Mouse (Mus musculus) left cerebral cortex, postnatal 36 days (tissue): Measurements from ENCODE around the gene Carhsp1. TPM values are rescaled to one million over a fixed set of nuclear protein-coding genes. Genes with fewer than 3 reads are reported as not detected.

Experiments used
- DNase-seq, 2 experiments: peaks; one replicate each; pipeline ENCODE4 v3.0.0; 2021 to 2022; ENCODE audit warnings: low spot score in 2 of 2, mixed read lengths in 1 of 2
- intact Hi-C: fragments of 180-260 bp; cut with DNase I; formaldehyde crosslinking; loops from one replicate; pipeline ENCODE4 v1.15.1; 2025
- total RNA-seq, 2 experiments: library from RNA; stranded (reverse); gene quantifications; 2 replicates each; pipeline ENCODE4 v1.2.3; 2021

The Carhsp1 gene
- total RNA-seq = 10 to 100 TPM; 15.6 to 20.2 TPM

DNA sequence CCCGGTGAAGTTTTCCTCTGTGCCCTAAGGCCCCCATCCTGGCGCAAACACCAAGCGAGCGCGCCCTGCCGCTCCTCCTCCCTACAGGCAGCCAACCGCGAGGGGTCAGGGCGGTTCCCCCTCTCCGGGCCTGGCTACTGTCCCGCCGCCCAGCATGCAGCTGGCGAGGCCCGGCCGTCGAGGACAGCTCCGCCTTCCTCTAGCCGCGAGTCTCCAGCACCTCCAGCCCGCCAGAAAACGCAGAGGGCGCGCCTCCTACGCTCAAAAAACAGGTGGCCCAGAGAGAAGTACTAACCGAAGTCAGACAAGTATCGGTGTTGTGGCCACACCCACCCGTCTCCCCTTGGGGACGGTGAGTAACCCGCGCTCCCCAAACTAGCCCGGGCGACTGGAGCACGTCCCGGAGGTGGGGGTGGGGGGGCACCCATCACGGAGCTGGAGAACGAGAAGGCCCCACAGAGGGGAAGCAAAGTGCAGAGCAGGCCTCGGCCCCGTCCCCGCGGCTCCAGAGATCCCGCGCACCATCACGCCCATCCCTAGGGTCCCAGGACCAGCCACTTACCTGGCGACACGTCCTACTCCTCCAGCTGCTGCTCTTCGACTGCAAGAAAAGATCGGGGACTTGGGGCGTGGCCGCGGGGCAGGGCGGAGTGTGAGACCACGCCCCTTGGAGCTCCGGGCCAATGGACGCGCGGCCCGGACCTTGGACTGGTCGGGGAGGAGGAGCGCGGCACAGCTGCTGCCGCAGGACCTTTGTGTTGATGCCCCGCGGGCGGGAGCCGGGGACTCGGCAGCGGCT, at the start of gene Carhsp1:
Gene Carhsp1 (minus strand): TSS at position 605 of the 799 bp plus-strand sequence.
- intact Hi-C loops = loop anchor here (5.0 kb wide), 1 partner anchor 34 kb away; the partner anchor contains the start of genes Pmm2 and Tmem186
- peak; percentile 74 to 75 for DNase-seq

DNA sequence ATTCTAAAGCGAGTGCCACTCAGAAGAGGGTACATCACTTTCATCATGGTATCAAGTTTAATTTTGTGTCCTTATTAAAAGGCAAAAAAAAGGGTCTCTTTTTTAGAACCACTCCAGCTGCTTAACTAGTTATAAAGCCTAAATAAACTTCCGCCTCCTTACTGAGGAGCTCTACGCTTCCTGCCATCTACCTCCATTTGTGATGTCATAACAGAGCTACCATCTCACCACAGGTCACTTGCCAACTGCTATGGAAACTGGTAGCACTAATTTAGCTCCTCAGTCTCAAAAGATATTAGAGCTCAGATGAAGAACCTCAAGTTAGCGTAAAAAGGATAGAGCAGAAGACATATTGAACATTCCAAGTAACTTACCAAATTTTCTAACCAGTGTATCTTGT, 48.5 kb upstream of the Carhsp1 start:
- no peak for DNase-seq

DNA sequence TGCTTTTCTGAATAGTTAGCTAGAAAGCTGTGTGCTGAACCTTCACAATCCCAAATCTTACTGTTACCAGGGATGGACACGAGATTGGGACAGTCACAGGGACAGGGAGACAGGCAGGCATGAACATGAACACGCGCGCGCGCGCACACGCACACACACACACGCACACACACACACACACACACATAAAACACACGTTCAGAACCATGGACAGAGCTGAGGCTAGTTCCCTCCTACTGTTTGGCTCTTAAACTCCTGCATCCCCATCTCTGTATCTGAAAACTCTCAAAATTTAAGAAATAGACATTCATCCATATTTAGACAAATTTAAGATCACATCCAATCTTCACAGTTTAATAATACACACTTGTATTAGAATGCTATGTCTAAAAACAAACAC, 45.8 kb upstream of the Carhsp1 start:
- intact Hi-C loops = no loop called here
- DNase-seq = no peak

More for the DNA sequence above, 48.5 kb upstream of the Carhsp1 start:
- intact Hi-C loops = no loop called here

DNA sequence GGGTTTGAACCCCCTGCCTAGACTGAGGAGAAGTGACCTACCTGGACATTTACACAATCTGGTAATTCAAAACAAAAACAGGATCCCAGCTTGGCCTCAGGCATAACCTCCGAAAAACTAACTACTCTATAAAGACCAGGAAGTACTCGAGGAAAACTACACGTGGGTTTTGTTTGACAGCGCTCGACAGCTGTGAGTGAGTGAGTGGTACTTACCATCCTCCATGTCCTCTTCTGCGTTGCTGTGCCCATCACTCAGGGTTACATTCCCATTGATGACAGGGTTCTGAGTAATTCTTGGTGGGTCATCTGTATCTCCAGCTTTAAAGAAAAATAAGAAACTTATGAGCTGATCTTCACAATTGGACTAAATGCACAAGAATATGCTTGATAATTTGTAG, 44.3 kb upstream of the Carhsp1 start:
- intact Hi-C loops = no loop called here
- DNase-seq = no peak

DNA sequence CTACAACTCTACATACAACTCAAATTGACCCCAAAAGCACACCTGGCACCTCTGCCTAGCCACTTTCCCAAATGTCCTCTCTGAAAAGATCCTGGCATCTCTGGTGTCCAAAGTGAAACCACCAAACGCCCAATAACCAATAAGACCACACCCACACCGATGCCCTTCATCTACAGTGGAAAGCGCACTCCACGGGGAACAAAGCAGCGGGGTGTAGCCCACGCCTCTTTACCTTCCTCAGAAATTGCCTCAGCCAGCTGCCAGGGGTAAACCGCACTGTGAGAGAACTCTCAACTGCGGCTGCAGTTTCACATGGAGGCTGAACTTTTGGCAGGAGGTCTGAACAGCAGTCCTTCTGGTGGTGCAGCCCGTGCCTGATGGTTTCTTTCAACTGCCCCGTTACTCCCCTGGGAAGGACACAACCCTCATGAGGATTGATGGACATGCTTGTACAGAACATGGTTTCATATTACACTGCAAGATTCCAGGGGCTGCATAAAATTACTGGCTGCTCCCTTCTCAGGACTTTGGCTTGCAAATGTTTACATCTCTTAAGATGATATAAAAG, 43.6 kb upstream of the Carhsp1 start:
- intact Hi-C loops = no loop called here
- DNase-seq = no peak

DNA sequence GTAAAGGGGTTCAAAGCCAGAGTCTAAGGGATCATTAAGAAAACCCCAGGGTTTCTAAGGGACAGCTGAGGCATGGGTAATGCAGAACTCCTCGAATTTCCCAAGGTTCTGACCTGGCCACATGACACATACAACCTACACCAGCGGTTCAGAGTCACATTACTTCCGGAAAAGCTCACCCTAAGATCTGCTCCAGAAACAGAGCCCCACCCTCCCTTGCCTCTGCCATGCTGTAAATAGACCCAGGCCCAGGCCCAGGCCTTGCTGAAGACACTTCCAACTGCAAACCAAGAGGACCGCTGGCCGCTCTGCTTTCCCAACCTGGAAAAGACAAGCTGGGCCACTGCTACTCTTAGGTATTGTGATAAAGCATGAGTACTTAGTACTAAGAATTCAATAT, 42.9 kb upstream of the Carhsp1 start:
- intact Hi-C loops = no loop called here
- DNase-seq = no peak

DNA sequence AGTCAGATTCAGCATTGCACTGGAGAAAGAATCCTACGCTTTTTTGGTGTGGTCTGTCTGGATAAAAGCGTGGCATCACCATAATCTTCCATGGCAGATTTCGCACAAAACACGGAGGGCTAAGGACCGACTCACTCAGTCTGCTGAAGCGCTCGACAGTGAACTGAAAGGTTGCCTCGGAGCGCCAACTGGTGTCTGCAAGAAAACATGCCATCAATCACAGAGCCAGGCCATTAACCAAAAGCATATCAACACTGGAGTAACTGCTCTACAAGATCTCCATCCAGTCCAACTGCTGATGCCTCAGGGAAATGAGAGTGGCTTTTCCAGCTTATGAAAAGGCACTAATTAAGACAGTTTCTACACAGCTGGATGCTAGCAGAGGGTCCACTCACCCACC, 40.0 kb upstream of the Carhsp1 start:
- intact Hi-C loops = no loop called here
- DNase-seq = no peak

DNA sequence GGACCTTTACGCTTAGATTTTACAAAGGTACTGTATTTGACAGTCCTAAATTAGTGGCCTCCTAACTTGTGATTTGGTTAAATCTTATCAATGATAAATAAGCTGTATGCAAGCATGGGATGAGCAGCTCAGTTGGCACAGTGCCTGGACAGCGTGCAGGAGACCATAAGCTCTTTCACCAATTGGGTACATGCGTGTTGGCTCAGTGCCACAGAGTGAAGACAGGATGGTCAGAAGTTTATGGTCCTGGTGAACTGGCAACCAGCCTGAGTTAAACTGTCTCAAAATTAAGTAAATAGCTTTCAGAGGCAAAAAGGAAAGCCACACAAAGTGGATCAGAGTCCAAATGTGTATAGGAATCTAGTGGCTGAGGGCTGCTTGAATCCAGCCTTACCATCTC, 28.6 kb upstream of the Carhsp1 start:
- DNase-seq = no peak
- intact Hi-C loops = loop anchor here (10.0 kb wide), 1 partner anchor 134 kb away; the partner anchor contains the start of gene 1810013L24Rik

DNA sequence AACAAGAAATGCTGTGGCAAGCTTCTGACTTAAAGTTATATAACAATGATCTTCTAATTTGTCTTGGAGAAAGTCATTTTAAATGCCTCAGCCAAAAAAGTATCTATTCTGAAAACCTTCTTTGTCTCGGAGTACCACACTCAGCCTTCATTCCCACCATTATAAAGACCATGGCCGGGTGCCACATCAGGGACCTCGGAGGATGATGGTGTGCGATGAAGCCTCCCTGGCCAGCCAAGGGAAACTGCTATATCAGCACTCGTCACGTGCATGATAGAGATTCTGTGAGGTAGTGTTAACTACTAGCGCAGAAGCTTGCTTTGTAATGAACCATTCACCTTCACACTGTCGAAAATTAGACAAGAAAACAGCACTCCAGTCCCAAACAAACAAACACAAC, 27.6 kb upstream of the Carhsp1 start:
- DNase-seq = no peak
- intact Hi-C loops = no loop called here

DNA sequence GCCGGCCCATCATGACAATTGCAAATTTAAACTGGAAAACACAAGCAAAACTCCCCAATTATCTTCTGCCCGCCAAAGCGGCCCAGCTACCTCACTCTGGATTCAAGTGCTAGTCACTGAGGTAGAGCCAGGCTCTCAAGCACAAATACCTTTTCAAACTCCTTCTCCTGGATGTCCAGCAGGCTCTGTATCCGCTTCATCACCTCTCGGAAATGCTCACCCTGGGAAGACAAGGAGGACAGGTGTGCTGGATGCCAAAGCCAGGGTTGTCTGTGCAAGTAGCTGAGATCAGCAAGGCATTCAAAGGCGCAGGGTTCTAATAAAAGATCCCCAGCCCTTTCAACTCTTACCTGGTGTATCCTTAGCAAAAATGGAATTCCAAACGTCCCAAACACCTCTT, 19.3 kb upstream of the Carhsp1 start:
- intact Hi-C loops = no loop called here

DNA sequence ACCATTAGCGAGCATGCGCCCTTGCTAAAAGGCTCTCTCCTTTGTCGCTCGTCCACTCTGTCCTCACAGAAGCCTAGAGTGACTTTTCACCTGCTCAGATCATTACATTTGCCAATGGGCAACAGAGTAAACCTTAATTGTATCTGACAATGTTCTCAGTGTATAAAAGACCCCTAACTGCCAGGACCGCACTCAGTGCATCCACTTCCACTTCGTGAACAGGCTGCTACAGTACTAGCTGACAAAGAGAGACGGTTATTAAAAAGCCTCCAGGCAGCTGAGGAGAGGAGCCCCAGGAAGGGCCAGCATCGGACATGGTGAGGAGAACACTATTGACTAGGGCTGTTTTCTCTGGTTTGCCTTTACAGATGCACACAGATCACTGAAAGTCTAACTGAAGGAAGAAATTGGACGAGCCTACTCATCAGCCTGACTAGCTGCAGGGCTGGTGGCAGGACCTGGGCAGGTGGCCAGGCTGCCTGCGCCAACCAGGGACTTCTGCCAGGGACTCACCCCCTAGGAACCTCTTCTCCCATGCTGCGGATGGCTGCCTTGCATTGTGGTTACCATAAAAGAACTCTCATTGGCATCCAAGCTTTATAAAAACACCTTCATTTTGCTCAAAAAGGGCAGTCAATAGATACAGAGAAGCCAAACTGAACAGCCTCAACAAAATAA, 18.2 kb upstream of the Carhsp1 start:
- intact Hi-C loops = no loop called here
- peak in 1 of 2 experiments; percentile 46 for DNase-seq

More for the DNA sequence above, 19.3 kb upstream of the Carhsp1 start:
- no peak for DNase-seq

DNA sequence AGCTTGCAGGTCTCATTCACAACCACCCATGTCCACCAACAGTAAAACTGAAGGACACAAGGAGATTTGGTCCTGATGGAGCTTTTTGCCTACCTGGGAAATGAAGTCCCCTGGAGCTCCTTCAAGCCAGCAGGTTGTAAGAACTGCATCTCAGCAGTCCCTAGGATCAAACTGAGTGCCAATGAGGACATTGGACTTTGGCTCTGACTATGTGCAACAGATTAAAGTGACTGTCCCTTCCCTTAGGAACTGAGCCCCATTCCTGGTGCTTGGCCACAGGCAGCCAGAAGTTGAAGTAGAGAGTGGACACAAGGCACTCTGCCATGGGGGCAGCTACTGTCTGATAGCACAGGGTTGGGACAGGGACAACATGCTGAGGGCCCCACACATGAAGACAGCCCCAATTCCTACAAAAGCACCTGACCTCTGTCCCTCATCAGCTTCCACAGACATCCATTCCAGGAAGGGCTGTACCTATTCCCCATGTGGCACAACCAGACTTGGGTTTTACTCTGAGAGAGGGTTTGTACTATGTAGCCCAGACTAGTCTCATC, 15.7 kb upstream of the Carhsp1 start:
- intact Hi-C loops = loop anchor here (2.0 kb wide), 2 partner anchors 81 to 181 kb away; no protein-coding TSS in a partner anchor
- no peak for DNase-seq

DNA sequence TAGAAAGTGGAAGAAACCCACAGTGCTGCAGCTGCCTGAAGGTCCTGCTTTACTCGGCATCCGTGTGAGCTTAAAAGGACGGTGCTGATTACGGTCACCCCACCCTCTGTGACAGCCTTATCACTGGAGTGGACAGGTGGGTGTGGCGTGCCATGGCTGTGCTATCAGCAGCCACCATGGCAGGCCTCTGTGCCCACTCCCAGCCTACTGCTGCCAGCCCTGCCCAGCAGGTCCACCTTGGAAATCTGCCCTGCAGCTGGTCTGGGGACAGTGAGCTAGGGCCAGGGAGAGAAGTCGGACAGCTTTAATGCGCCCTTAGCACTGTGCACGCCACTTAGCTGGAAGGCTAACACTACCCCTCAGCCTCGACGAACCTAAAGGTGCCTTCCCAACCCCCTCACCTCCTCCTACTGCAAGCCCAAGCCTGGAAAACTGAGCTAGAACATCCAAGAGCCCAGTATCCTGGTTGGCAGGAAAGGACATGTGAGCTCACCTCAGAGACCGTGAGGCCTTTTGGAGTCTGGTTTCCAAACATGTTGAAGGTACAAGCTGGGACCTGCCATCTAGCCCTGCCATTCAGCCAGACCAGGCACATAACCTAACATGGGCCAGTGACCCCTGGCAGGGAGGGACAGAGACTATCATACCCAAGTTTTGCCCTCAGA, 15.0 kb upstream of the Carhsp1 start:
- intact Hi-C loops = loop anchor here (2.0 kb wide), 2 partner anchors 82 to 182 kb away; no protein-coding TSS in a partner anchor
- no peak for DNase-seq

DNA sequence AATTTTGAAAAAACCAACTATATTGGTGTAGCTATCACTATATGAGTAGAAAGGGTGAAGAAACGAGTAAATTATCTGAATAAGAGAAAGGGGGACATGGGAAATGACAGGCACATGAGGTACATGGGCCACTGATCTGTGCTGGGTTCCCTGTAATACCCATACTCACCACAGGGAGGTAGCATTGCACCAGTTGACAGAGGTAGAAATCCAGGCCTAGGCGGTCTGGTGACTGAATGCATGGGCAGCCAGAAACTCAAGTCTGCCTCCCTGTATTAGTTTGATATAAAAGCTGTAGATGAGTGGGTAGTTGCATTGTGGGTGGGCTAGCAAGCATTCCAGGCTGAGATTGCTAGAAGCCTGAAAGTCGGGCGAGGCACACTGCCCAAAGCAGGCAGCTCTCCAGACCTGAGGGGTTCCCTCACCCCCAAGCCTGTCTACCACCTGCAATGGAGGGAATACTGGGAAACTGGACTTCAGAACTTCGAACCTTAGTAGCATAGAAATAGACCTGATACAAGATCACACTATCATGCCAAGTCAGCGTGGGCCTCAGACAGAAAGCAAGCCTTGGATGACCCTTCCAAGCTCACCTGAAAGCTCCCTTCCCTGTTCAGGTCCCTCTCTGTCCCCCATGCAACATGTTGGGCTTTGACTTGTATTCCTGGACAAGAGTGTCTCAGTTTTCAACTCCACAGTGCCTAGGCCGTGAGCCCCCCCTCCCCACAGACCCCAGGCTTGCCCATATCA, 14.3 kb upstream of the Carhsp1 start:
- intact Hi-C loops = loop anchor here (2.0 kb wide), 2 partner anchors 83 to 183 kb away; no protein-coding TSS in a partner anchor
- DNase-seq = peak; percentile 62 to 82

DNA sequence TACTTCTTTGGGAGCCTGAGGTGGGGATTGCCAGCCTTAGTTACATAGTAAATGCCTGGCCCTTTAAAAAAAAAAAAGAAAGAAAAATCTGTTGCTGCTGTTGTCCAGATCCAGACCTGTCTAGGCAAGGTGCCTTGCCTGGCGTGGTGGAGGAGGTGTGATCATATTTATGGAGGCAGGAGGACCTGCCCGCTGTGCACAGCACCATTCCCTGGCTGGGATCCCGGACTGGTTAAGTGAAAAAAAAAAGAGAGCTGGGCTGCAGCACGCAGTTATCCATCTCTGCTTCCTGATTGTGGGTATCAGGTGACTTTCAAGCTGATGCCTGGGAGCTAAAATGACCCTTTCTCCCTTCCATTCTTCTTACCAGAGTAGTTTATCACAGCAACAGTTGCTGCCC, 13.1 kb upstream of the Carhsp1 start:
- intact Hi-C loops = no loop called here
- no peak for DNase-seq

DNA sequence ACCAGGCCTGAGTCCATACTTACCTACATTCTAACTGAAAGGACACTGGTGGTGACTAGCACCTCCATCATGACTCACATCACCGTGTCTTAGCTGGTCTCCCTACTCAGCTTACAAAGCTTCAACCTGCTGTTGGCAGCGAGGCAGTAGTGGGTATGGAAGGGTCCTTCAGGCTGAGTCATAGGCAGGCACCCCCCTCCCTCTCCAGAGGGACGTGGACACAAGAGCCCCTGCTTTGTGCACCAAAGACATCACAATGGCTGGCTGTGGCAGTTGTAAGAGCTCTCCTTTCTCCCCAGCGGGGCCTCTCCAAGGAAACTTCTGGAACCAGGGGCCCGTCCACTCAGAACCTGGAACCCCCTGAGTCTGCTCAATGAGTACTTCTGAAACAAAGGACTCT, 8.5 kb upstream of the Carhsp1 start, which contains the start of gene Gm5767:
Gene Gm5767 (plus strand): TSS at position 301 of the 400 bp plus-strand sequence.
- intact Hi-C loops = no loop called here
- DNase-seq = no peak

DNA sequence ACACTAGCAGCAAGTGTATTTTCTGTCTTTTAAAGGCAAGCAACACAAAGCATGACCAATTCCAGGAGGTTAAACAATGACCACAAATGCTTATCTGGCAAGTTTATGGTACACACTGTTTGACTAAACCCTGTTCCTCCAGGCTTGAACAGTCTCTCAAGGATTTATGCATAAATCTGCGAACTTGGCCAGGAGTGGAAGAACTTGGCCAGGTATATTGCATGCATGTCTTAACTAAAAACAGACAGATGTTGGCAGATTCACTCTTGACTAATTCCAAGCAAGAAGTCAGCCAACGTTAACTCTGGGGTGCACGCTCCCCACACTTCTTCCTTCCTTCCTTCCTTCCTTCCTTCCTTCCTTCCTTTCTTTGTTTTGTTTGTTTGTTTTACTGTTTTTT, 7.8 kb upstream of the Carhsp1 start:
- no peak for DNase-seq
- intact Hi-C loops = no loop called here

DNA sequence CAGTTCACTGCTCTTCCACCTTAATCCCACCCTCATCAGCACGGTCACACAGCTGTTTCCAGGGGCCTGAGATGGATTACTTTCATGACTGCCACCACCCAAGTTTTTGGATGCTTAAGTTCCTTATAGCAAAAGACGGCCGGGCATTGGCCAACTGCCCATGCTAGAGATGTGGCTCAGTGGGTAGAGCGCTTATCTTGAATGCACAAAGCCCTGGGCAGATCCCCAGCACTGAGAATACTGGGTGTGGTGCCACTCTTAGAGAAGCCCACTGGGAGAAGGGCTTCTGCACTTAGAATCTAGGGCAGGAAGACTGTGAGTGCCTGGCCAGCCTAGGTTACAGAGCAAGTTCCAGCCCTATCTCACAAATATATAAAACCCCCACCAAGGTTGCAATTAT, 6.7 kb upstream of the Carhsp1 start:
- no peak for DNase-seq
- intact Hi-C loops = no loop called here

DNA sequence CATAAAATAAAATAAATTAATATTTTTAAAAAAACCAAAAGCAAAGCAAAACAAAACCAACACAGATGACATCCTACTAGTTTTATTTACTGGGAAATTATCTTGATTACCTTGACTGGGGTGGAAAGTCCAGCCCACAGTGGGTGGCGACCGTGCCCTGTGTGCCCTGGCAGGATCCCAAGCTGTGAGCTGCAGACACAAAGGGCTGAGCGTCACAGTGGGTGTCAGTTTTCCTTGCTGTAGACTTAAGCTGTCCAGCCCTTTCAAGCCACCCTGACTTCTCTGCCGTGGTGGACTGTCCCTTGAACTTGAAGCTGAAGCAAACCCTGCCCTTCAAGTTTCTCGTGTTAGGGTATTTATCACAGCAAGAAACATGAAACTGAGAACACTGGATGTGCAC, 6.1 kb upstream of the Carhsp1 start:
- intact Hi-C loops = no loop called here
- no peak for DNase-seq
